Mouse (Mus musculus) ovary, postnatal 14 days (tissue): ENCODE measurements around the gene Cphx3.
"Not testable (repeated sequence)": the region's sequence is repeated elsewhere in the genome, so short reads cannot be mapped to it uniquely, and the experiment has no call there.

Experiments
- DNase-seq: peaks from one replicate; pipeline ENCODE4 v3.0.0; 2022; ENCODE audit warnings: low spot score

Gene Cphx3

DNA sequence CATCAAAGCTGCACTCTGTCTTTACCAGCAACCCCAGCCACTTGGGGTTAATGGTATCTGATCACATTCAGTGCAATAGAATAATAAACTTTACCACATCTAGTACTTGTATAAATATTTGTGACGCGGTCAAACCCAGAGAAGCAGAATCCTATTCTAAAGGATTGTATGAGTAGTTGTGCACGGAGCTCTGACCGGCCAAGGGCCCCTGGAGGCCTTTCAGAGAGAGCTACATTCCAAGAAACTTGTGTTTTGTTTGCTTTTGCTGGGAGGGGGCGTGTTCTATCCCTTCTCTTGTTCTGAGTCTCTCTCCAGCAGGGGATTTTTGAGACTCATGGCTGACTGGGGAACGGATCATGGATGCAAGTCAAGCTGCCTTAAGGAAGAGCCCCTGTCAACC lies 92.9 kb downstream of the Cphx3 start:
- not testable (repeated sequence) for DNase-seq

DNA sequence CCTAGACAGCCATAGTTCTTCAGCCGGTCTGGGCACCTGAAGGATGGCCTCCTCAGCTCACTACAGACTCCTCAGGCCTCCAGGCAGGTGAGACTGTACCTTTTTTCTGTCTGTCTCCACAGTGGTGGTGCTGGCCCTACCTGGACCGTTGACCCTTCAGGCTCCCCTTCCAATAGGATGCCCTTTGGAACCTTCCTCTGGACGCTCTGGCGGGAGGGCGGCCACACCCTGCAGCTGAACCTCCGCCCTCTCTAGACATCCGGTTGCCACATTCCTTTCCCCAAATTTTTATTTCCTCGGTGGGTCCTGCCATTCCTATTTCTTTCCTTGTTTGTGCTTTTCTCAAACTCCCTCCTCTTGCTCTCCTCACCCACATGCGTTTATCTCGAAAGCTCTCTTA lies 99.6 kb downstream of the Cphx3 start:
- DNase-seq: not testable (repeated sequence)

DNA sequence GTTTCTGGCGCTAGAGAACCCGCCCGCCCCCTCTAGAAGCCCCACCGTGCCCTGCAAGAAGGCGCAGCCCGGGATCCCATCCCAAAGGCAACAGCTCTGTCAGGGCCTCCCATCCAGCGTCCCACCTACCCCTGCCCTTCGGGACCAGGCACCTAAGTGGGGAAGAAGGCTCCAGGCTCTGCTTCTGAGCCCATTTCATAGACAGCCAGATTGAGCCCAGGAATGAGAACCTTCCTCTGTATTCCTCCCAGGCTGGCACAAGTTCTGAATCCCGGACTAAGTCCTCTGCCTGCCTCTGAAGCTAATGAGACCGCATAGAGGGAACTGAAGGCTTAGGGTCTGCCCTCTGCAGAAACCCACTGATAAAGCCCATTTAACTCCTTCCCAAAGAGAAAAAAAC lies 100.3 kb downstream of the Cphx3 start, which contains the start of gene Plac9b:
TSS of gene Plac9b (minus strand) at position 101 of the 400 bp plus-strand sequence.
- DNase-seq: not testable (repeated sequence)

DNA sequence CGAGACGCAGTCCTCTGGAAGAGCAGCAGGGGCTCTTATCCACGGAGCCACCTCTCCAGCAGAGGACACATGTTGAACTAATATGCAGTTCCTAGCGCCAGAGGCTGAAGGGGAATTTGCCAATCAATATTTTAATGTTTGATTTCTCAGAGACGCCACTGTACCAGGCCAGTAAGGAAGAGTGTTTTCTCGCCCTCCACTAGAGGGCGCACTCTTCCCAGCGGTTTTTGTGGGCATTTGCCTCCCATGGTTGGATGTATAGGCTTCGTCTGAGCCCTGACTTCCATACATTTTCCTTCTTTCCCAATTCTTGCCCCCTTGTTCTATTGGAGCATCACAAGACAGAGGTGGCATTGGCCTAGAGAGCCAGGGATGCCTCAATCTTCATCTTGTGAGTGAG lies 104.5 kb downstream of the Cphx3 start:
- not testable (repeated sequence) for DNase-seq

DNA sequence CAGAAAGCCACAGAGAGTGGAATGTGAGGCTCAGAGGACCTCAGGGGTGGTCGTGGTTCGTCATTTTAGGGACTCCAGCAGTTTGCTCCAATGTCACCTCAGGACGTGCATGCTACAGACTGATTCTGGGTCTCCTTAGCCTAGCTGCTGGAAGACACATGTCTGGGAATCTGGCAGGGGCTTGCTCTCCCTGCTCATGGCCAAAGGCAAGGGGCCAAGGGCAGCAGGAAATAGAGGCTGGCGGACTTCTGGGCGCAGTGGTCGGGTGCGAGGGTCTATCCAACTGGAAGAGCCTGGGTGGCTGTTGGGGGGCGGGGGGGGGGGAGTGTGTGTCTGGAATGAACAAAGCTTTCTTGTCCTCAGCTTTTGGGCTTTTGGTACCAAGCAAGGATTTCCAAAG lies 106.3 kb downstream of the Cphx3 start:
- DNase-seq: not testable (repeated sequence)

DNA sequence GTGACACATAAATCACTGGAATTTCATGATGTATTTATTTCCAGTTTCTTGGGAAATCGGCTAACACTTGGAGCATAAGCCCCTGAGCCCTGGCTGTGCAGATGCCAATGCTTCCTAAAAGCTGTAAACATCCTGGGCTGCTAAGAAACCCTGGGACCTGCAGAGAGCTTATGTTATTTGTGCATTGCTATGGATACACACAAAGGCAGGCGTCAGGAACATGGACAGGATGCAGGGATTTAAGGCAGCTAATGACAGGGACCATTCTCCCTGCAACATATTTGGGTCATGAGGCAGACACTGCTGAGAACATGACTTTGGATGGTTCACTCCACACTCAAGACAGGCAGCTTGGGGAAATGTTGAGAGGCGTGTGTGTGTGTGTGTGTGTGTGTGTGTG lies 115.8 kb downstream of the Cphx3 start:
- not testable (repeated sequence) for DNase-seq

DNA sequence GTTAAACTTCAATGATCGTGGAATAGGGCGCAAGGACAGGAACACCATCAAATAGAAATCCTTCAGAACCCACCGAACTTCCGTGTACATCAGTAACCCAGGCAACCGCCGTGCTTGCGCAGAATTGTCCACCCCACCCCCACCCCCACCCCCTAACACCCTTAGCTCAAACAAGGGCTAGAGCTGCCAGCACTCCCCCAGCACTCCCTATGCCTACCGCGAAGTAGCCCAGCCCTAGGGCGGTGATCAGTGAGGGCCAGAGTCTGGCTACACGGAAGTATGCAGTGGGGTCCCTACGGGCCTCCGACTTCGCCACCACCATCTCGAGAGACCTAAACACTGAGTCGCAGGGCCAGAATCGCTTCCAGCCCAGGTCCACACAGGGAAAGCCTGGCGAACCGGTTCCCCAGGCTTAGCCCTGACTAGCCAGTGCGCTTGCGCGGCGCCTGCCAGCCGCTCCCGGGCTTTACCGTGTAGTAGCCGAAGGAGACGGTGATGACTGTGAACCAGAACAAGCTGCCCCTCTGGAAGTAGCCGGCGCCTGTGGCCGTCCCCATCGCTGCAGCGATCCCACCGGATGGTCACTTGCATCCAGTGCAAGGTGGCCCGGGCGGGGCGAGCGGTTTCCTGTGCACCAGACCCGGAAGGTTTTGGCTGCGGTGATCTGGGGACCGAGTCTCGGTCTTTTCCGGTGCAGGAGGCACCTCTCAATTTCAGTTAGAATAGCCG lies 124.3 kb downstream of the Cphx3 start:
- DNase-seq: not testable (repeated sequence)

- not testable (repeated sequence) for DNase-seq
These were observed 124.8 kb downstream of the Cphx3 start, which contains the start of gene Tmem254b for GRCm38 (mm10) chr14:26206926-26207247. Gene Tmem254b (minus strand): TSS chr14:26207041.

DNA sequence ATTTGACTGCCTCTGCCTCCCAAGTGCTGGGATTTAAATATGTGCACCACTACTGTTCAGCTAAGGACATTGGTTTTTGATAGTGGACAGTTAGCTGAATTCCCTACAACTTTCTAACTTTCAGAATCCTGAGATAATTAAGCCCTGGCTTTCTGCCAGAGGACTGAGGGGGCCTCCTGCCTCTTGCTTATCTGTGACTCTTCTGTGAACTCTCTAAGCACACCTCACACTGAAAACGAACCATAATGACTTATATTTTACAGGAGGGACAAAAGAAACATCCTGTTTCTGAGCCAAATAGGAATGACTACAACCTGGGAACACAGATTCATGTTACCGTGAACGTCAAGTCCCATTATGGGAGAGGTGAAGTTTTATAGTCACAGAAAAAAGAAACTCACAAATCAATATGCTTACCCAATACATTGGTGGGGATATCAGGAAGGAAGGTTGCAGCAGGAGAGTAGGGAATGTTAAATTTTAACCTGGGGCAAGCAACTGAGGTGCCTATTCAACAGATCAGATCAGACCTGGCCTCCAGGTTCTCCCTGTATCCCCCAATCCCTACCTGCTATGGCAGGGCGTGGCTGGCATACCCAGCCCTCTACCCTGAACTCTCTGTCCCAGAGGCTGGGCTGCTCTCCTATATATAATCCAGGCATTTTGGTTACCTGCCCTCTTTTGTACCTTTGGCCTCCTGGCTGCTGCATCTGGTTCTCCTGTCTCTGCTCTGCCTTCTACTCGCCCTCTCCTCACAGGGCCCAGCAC lies 134.3 kb downstream of the Cphx3 start:
- not testable (repeated sequence) for DNase-seq

DNA sequence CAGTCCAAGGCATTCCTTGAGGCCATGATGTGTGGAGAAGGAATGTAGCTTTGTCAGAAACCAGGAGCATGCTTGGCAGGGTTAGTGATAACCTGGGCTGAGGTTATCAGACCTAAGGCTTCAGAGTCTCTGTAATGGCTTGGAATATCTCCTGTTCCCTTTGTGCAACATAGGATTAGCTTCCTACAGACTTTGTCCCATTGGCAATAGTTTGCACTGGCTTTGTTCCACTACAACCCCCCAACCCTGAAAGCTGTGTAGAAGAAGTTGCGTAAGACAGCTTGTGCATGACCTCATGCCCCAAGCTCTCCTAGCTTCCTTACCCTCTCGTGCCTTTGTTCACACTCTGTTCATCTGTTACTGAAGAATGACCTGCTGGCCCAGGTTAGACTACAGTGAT lies 155.1 kb downstream of the Cphx3 start:
- DNase-seq: not testable (repeated sequence)

- not testable (repeated sequence) for DNase-seq
These were observed 175.9 kb downstream of the Cphx3 start, which contains the start of gene Duxbl3 for GRCm38 (mm10) chr14:26257756-26258617. Gene Duxbl3 (plus strand): TSS chr14:26257962.

DNA sequence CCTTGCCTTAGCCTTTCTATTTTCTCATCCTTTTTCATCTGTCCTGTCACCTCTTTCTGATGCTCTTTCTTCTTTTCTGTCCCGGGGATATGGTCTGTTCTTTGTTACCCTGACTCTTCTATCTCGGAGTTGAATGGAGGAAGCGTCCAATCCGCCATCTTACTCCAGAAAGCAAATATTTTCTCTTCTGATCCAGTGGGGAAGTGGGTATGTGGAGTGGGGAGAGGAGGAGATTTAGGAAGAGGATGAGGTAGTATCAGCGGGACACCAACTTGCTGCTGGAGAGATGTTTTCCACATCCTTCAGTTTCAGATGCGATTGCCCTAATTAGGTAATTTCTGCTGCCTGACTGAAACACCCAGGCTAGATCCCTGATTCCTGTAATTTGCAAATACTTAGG lies 176.6 kb downstream of the Cphx3 start:
- not testable (repeated sequence) for DNase-seq
